Mouse (Mus musculus): ENCODE data around the gene Znhit3.
A peak's percentile ranks its signal among the peaks of the same experiment; 100 is the strongest.

DNA sequence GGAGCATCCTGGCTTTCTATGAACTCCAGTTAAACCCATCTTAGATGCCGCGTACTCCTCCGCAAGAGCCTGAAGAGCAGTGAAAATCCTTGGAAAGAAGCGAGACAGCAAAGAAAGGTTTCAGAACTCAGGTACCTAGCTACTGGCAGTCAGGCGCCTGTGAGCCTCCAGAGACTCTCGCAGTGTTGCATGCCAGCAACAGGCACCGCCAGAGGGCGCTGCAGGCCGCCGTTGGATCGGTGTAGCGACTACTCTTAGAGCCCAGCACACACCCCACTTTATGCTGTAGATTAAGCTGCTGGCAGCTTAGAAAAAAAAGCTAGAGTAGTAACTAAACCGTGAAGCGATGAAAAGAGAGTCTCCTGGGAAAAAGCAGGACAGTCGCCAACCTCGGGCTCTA is 2.3 kb upstream of the Znhit3 start:
- no peak for TF ChIP-seq POLR2A (IDR thresholded peaks at IDR 0.05; ENCODE audit: low read depth, low read length)
- peak; percentile 90 for TF ChIP-seq CTCF (conservative IDR thresholded peaks at IDR 0.05; ENCODE audit: insufficient read depth, insufficient read length, low read depth, low read length)
